Mouse (Mus musculus) layer of hippocampus, adult 18-20 months (tissue): ENCODE measurements around the gene Atp5d. TPM values are rescaled to one million over a fixed set of nuclear protein-coding genes. Genes with fewer than 3 reads are reported as not detected.

ENCODE experiments used
- DNase-seq, 2 experiments: peaks; one replicate each; pipeline ENCODE4 v3.0.0; 2022; ENCODE audit warnings: low spot score in 2 of 2
- total RNA-seq, 2 experiments: library from RNA; stranded (reverse); gene quantifications; 2 replicates each; pipeline ENCODE4 v1.2.3; 2021

Gene Atp5d
- total RNA-seq, 2 experiments from 2014 or later = 354 to 359 TPM

DNA sequence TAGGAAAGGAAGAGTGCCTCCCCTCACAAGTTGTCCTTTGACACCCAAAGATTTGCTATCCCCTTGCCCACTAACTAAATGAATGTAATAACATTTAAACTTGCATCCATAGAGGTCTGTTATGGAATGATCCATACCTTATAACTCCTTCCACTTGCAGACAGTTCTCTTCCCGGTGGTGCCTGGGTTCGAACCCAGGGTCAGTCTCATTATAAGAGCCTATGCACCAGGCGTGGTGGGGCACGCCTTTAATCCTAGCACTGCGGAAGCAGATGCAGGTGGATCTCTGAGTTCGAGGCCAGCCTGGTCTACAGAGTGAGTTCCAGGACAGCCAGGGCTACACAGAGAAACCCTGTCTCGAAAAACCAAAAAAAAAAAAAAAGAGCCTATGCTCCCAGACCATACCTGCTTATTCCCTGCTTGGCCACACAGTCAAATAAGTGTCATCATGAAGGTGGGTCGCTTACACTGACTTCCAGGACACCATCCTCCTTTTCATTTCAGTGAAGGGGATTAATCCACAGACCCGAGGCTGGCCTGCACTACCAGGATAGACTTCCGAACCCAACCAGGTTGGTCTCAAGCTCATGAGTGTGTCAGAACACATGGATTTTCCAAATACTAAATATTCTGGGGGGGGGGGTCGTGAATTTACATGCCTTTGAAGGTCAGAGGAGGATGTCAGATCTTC is 1.7 kb downstream of the Atp5d start:
- DNase-seq = no peak

DNA sequence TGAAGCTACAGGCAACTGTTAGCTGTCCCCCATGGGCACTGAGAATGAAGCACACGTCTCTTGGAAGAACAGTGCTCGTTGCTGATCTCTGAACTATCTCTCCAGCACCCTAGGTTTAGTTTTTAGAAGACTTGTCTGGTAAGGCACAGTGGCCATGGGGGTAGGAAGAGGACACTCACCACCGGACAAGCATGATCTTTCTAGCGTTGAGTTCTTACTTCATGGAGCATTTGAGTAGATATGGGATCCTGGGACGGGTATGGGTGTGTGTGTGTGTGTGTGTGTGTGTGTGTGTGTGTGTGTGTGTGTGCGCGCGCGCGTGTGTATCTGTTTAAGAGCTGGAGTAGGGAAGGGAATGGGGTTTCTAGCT is 2.2 kb downstream of the Atp5d start, which contains the start of gene Cbarp:
Cbarp (minus strand) TSS at position 170 of the 370 bp plus-strand sequence.
- no peak for DNase-seq

DNA sequence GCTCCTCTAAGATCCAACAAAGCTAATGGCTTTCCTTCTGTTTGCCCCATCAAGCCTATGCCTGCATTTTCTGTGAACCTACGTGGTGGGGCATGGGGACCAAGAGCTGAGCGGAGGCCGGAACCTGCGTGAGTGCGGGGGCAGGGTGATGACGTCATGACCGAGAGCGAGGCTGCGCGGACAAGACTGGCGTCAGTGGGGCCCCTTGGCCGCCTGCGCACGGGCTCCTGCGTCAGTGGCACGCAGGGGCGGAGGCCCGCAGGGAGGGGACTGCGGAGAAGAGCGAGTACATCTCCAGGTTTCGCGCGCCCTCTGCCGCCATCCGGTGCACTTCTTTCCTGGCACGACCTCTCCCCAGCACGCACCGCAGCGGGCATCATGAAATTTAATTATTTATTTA is 2.8 kb downstream of the Atp5d start:
- DNase-seq = peak; percentile 97 to 98

DNA sequence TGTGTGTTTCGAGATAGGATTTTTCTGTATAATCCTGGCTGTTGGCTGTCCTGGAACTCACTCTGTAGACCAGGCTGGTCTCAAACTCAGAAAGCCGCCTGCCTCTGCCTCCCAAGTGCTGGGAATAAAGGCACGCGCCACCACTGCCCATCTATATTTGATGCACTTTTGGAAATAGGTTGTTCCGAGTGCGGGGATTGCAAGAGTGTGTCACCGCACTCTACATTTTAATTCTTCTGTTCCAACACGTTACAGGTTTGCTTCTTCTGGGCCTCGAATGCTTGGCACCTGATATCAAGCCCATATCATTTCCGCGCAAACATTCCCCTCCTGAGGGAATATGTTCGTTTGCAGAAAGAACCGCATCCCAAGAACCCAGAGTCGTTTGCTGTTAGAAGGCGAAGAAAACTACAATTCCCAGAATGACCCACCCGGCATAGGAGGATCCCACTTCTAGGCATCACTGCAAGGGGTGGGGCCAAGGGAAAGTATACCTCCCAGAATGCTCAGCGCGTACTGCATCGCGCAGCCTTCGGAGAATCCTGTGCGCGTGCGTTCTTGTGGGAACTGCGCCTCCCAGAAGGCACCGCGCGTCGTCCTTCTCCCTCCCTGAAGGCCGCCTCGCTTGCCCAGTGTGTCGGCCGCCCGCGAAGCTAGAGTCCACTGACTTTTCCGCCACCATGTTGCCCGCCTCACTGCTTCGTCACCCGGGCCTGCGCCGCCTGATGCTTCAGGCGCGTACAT is 3.5 kb downstream of the Atp5d start:
- peak; percentile 92 to 97 for DNase-seq

DNA sequence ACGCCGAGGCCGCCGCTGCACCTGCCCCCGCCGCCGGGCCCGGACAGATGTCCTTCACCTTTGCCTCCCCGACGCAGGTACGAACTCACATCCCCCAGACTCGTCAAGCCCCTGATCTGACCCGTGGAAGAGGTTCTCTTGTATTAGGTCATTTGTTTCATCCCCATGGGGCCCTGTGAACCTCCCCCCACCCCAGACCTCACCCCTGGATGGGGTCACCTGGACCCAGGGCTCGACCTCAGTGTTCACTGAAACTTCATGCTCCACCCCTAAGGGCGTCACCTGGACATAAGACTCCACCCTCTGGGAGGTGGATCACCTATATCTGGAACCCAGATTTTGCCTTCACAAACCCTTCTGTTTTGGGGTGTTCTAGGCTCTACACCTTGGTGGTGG is 4.1 kb downstream of the Atp5d start:
- DNase-seq = no peak

DNA sequence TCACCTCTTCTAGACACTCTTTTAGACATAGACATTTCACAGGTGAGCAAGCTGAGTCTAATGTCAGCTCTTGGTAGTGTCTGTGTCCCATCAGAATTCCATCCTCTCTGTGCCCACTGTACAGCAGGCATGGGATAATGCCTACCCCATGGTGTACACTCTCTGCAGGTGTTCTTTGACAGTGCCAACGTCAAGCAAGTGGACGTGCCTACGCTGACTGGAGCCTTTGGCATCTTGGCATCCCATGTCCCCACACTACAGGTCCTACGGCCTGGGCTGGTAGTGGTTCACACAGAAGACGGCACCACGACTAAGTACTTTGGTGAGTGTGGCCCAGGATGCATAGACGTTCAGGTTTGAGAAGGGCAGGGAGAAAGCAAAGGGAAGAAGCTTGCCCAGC is 5.2 kb downstream of the Atp5d start:
- DNase-seq = no peak

DNA sequence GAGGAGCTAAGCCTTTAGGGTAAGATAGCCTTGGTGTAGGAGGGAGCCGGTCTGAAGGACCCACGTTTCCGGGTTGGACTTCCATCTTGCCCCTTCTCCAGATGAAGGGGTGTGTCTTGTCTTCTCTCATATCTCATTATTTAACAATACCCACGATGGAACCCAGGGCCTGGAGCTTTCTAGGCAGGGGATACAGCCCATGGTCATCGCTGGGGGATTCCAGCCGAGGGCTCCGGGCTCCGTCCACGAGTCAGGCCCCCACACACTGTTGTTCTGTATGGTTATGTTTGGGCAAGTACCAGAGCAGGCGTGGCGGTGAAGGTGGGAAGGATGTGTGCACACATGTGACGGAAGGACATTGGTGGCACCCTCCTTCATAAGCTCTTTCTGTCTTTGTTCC is 5.7 kb downstream of the Atp5d start:
- no peak for DNase-seq

DNA sequence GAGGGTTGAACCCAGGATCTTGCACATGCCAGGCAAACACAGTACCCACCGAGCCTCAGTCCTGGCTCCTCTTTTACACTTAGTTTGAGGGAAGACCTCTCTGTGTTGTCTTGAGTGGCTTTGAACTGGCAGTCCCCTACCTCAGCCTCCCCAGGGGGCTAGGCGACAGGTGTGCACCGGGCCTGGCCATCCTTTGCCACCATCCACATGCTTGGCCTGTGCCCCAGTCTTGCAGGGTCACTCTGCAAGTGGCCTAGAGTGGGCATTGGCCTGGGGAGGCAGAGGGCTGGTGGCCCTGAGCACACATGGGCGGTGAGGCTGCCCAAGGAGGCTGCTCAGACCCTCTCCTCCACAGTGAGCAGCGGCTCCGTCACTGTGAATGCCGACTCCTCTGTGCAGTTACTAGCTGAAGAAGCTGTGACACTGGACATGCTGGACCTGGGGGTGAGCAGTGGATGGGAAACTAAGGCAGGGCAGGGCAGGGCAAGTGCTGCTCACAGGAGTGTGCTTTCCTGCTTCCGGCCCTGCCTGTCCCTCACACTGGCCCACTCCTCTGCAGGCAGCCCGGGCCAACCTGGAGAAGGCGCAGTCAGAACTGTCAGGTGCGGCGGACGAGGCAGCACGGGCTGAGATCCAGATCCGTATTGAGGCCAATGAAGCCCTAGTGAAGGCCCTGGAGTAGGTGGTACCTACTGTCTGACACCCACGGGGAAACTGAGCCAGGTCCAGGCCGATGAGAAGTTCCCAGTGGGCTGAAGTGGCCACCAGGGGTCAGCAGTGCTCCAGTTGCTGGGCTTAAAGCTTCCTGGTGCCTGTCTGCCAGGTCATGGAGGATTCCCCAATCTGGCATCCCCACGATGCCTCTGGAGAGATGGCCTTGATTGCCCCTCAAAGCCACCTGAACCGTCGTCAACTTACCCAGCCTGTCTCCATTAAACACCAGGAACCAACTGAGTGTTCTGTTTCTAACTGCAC is 6.7 kb downstream of the Atp5d start:
- DNase-seq = peak in 1 of 2 experiments; percentile 81

DNA sequence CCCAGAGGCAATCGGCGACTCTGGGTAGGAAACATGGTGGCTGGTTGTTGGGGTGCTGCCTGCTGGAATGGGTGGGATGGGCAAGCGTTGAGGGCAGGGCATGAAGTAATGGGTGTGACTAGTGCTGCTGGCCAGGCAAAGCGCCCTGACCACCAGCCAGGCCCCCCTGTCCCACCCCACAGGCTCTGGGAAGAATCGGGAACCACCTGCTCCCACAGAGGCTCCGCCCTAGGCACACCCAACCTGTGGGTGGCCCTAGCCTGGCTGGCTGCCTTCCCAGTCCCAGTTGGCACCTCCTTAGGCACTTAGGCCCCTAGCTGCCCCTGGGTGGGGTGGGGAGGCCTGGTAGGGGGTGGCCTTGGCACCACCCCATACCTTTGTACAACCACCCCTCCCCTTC is 7.5 kb downstream of the Atp5d start:
- no peak for DNase-seq

DNA sequence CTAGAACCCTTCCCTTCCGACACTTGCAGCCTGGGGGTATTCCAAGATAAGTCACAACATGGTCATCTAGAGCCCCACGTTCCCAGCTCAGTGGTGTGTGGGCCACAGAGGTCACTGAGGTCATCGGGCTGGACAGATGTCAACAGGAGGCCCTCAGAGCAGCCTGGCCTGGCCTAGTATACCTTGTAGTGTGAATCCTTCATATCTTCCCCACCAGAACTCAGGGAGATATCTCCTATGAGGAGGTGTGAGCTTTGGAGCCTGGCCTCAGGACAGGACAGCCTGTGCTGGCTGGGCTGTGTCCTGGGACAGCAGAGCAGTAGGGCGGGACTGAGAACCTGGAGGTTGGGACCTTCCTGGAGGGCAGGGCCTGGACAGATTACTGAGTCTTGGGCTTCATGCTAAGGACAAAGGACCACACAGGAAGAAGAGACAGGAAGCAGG is 8.2 kb downstream of the Atp5d start:
- DNase-seq = no peak

DNA sequence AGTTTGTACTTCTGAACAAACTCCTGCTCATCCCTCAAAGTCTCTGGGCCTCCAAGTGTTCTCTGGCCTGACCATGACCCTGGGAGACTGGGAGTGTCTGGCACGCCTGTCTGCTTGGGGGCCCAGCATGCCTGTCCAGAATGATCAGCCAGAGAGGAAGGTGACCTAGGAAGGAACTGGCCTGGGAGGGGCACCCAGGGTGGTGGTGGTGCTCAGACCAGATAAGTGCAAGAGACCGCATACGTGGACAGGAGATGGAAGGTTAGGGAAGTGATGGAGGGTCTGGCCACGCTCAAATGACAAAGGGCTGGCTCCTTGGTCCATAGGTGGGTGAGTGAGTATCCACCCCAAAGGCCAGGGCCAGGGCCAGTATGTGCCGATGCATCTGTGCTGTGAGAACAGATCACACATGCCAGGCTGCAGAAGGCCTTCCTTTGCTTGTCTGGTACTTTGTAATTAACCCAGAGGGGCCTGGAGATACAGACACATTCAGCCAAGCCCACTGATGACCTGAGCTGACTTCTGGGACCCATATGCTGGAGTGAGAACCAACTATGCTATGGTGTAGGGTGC is 8.8 kb downstream of the Atp5d start:
- DNase-seq = no peak

DNA sequence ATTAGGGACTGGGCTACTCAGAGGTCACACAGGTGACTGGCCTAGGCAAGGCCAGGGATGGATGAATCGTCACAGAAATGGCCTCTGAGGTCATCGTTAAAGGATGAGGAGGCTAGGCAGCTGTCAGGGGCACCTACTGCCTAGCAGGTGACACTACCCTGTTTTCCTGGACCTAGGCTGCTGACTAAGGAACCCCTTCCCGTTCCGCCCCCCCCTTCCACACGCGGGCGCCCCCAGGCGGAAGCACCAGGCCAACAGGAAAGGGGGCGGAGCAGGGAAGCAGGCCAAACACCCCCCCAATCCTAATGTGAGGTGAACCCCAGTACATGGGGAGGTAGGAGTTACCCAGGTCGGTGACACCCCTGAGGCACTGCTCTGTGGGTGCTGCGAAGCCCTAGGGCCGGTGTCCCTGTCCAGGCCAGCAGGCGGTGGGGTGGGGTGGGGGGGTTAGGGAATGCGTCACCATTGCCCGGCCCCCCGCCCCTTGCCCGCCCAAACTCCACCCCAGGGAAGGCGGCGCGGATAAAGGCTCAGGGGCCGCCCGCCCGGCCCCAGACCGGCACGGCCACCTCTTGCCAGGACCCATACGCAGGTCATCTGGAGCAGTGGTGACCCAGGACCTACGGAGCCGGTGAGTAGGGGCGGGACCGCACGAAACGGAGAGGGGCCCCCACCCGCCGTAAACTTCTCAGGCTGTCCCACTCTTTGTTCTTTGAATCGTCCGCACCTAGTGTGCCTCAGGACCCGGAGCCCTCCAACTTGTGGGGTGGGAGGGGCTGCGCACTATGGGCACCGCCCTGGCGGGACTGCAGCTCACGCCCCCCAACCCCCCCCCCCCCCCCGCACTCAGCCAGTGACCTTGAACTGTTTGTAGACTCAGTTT is 9.5 kb downstream of the Atp5d start, which contains the start of gene Midn:
Midn (plus strand) TSS at position 554 of the 883 bp plus-strand sequence.
- DNase-seq = no peak

DNA sequence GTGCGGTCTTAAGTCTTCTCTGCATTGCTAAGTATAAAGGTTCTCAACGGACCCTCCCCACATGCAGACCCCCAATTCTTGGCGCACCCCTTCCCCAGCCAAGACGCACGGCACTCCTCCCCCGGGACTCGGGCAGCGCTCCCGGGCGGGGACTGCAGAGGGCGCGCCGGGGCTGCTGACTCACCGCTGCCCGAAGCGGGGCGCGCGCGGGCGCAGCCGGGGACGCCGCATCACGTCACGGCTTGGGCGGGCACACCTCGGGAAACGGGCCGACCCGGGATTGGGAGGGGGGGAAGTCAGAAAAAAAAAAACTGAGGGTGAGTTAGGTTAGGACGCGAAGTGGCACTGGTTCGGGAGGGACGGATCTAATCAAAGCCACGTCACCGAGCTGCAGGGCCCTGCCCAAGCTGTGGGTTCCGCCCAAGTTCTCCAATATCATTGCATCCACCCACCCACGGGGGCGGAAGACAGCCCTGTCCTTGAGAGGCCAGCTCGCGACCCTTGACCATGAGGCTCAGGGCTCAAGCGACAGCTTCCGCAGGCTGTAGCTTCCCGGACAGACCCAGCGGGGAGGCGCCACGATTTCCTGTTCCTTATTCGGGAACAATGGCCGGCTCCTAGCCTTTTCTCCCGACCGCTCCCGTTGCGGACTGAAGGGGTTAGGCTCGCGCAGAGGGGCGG is 10.3 kb downstream of the Atp5d start:
- DNase-seq = peak; percentile 91 to 95

DNA sequence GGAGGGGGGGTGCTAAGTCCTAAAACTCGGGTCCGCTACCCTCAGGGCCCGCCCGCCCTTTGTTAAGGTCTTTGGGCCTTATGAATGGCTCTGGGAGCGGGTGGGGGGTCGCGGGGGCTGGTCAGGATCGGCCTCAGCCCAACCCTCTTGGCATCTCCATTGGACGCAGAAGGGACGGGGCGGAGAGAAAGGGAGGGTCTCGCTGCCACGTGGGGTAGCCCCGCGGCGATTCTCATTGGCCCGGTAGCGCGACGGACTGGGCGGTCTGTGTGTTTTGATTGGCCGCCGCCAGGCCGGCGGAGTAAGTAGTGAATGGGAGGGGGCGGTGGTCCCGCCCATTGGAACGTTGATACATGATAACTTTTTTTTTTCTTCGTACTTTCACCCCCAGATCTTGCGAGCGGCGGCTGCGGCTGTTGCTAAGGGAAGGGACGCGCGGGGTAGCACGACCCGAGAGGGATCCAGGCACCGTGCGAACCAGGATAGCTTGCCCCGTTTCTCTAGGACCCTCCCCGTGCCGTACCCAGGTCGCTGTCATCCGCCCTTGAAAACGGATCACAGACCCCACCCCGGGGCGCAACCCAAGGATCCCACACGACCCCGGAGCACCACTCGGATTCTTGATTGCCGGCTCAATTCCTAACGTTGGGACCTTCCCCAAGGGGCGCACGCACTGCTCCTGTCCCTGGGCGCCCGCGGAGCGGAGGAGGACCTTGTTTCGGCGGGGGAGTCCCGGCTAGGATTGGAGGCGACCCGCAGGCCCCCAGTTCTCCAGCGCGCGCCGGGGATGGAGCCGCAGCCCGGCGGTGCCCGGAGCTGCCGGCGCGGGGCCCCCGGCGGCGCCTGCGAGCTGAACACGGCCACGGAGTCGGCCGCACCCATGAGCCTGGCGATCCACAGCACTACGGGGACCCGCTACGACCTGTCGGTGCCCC is 11.1 kb downstream of the Atp5d start:
- peak; percentile 98 to 99 for DNase-seq

DNA sequence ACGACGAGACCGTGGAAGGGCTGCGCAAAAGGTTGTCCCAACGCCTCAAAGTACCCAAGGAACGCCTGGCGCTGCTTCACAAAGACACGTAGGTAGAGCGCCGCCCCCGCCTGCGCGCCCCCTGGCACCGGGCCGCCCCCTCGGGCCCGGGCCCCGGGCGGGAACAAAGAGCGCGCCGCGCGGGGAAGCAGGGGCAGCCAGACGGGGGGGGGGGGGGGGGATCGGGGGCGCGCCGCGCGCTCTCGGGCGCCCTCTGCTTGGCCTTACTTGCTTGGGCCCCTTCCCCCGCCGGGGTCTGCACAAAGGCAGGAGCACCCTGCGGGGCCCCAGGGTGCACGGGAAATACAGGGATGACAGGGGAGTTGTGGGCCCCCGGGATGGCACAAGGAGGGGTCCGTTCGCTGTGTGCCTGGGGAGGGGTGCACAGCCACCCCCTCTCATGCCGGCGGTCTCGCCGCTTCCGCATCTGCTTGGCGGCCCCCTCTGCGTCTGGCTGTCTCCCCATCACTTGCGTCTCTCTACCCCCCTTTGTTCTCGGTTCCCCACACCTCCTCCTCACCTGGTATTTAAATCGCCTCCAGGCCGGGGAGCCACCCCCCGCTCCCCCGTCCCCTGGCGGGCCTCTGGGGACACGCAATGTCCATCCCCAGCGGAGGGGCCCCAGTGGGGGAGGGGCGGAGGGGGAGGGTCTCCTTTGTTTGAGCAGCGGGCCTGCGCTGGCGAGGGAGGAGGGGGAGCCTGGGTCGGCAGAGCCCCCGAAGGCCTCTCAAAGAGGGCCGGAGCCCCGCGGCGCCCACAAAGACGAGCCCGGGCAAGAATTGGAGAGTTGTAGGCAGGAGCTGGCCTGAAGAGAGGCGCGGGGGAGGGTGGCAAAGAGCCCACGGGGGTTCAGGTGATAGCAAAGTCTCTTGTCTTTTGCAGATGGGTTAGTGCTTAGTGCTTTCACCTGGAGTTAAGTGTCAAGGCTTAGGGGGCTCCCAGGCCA is 12.1 kb downstream of the Atp5d start:
- DNase-seq = no peak

DNA sequence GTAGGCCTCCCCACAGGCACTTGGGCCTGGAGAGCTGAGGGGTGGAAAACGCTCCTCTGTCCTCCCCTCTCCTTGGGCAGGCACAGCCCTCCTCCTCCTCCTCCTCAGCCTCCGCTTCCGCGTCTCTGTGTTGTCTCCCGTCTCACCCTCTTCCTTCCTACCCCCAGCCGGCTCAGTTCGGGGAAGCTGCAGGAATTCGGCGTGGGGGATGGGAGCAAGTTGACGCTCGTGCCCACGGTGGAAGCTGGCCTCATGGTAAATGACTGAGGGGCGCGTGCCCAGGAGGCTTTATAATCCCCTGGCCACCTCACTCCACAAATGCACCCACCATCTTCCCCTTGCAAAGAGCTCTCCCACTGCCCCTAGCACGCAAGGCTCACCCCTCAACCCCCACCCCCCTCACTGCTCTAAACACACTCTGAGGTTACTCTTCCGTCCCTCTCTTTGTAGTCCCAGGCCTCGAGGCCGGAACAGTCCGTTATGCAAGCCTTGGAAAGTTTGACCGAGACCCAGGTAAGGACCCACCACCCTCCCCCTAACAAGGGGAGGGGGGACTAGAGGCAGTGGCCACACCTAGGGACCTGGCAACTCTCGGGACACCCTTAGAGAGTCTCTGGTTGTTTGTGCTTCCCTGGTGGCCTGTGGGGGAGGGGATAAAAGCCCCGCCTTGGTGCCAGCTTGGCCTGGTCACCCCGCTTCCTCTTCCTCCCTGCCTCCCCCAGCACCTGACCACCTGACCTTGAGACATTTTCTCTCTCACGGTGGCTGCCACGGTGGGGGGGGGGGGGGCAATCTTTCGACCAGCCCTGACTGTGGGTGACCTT is 13.0 kb downstream of the Atp5d start:
- DNase-seq = no peak
